Mouse (Mus musculus) hematopoietic stem cell, adult 5-6 weeks (primary cell): ENCODE measurements around the gene Rbfox3. TPM values are rescaled to one million over a fixed set of nuclear protein-coding genes. Genes with fewer than 3 reads are reported as not detected.

Experiments
- ATAC-seq, 2 experiments: fragments of 125-278 bp in 1 of 2; replicated peaks in 1 of 2; 2 replicates each; pipeline ENCODE4 v1.8.0; 2016 to 2017; ENCODE audit warnings: inconsistent platforms in 2 of 2, mild to moderate bottlenecking in 2 of 2, moderate number of reproducible peaks in 2 of 2, low read depth in 1 of 2, moderate TSS enrichment in 1 of 2; ENCODE audit not compliant: low FRiP score in 2 of 2, poor library complexity in 2 of 2, severe bottlenecking in 2 of 2, insufficient read depth in 1 of 2, low TSS enrichment in 1 of 2
- total RNA-seq: library from RNA; stranded (forward); fragments of 172-1452, 232-1000 nt; gene quantifications from 2 replicates; pipeline ENCODE4 v1.2.3, GENCODE M21; 2017

Rbfox3 gene
- total RNA-seq, 1 experiment from 2014 or later: not detected

DNA sequence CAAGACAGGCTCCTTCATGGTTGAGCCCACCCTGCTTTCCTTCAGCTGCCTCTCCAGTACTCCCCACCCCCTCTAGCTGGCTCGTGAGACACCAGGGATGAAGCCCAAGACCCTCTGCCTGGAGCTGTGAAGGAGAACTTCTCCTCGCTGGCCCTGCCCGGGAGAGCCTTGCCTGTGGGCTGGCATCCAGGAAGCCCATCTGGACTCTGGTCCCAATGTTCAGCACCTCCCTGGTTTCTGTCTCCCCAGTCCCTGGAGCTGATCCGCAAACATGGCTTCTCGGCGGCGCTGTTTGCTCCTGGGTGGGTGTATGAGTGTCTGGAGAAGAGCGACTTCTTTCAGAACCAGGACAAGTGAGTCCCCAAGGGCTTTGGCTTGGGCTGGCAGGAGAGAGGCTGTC, 427.2 kb downstream of the Rbfox3 start:
- ATAC-seq: no peak

- ATAC-seq: no peak
These were observed 429.6 kb downstream of the Rbfox3 start for GRCm38 (mm10) chr11:118481751-118482150.

GRCm38 (mm10) chr11:118481231-118481630, 430.2 kb downstream of the Rbfox3 start:
- ATAC-seq: no peak

- no peak for ATAC-seq
These were observed 431.6 kb downstream of the Rbfox3 start for GRCm38 (mm10) chr11:118479776-118480175.

- peak; percentile 99 to 100 for ATAC-seq
These were observed 434.7 kb downstream of the Rbfox3 start, which contains the start of gene Engase for GRCm38 (mm10) chr11:118476396-118477373. Gene Engase (plus strand): TSS chr11:118476829.

GRCm38 (mm10) chr11:118475496-118476083, 435.8 kb downstream of the Rbfox3 start:
- no peak for ATAC-seq

GRCm38 (mm10) chr11:118473842-118474500, 437.4 kb downstream of the Rbfox3 start:
- ATAC-seq: no peak

- ATAC-seq: no peak
These were observed 438.2 kb downstream of the Rbfox3 start for GRCm38 (mm10) chr11:118473161-118473560.

DNA sequence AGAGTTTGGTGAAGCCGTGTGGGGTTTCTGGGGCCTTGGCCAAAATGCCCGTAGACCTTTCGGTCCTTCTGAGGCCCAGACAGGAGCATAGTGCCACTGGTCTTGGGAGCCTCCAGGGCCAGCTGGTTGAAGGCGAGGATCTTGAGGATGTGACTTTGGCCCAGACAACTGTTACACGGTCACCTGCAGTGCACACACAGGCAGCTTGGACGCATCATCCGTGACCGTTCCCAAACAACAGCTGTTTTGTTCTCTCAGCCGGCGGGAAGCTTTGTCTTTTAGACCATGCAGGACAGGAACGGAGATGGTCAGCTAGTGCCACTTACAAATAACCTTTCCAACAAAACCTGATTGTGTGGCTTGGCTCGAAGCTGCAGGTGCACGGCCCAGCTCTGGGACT, 439.7 kb downstream of the Rbfox3 start:
- no peak for ATAC-seq

DNA sequence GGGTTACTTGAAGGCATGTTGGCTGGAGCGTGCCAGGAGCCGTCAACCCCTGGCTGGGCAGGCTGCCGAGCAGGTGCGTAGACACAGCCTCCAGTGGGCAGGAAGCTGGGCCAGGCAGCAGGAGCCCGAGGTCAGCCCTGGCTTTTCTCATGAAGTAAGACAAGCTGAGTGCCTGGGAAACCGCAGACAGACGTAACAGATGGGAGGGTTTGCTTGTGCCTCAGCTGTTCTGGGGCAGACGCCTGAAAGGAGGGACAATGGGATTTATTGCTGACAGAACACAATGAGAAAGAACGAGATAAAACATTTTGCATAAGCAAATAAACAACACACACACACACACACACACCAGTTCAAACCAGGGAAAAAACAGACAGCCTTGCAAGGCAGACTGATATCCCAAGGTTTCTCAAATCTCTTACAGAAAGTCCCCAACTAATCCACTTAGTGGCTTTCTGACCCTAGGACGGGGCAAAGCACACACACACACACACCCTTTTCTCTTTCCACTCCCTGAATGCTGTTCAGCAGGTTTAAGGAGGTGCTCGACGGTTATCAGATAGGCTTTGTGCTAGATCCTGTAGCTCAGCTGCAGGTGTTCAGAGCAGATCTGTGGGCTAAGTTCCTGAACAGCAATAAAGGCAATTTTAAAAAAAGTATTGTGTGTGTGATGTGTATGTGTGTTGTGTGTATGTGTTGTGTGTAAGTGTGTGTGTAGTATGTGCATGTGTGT, 441.0 kb downstream of the Rbfox3 start:
- ATAC-seq: peak; percentile 80 to 89

- no peak for ATAC-seq
These were observed 441.8 kb downstream of the Rbfox3 start for GRCm38 (mm10) chr11:118469509-118470160.

DNA sequence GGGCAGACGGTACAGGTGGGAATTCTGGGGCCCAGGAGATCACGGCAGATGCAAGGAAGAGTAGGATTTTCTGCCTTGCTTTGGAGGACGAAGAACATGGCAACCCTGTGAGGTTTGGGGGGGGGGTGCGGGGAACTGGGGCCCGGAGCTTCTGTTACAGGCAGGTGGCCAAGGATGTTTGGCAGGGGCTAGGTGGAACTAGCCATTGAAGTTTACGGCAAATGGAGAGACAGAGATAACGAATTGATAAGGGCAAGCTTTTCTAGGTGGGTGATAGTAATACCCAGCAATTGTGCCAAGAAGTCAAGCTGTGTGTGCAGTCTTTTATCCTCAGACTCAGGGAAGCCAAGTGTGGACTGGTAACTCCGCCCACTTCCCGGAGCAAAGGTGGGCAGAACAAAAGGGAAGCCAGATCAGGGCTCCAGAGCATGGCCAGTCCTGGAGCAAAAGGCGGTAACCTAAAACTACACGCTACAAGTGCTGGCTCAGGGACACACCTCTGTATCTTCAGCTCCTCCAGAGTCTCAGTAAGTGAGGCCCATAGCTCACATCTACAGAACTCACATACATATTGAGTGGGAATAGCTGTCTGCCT, 443.9 kb downstream of the Rbfox3 start:
- peak; percentile 55 to 65; a peak in 3 of 4 replicates for ATAC-seq

- no peak for ATAC-seq
These were observed 451.1 kb downstream of the Rbfox3 start for GRCm38 (mm10) chr11:118460280-118460679.

GRCm38 (mm10) chr11:118459536-118459935, 451.9 kb downstream of the Rbfox3 start:
- peak in 1 of 2 experiments; percentile 22; a peak in 1 of 4 replicates for ATAC-seq

GRCm38 (mm10) chr11:118459051-118459450, 452.3 kb downstream of the Rbfox3 start:
- ATAC-seq: peak; percentile 25 to 43; a peak in 3 of 4 replicates

DNA sequence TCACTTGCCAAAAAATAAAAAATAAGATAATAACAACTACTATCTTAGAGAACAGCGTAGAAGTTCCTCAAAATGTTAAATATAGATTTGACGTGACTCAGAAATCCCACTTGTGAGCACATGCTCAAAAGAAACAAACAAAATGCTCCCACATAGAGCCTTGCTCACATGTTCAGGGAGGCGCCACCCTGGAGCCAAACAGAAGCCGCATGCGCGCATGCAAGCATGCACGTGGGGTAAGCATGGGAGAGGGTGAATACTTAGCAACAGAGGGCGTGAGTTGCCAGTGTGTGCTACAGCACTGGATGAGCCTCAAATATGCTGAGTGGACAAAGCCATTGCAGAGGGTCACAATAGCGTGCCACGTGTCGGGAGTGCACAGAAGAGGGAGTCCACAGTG, 454.5 kb downstream of the Rbfox3 start:
- ATAC-seq: no peak
